Mouse (Mus musculus) A20 (cell line): ENCODE data around the gene Dmd.

Source experiments
- DNase-seq: peaks from one replicate; pipeline ENCODE4 v3.0.0-alpha.2; 2011; ENCODE audit warnings: low read depth, low spot score

Dmd gene

DNA sequence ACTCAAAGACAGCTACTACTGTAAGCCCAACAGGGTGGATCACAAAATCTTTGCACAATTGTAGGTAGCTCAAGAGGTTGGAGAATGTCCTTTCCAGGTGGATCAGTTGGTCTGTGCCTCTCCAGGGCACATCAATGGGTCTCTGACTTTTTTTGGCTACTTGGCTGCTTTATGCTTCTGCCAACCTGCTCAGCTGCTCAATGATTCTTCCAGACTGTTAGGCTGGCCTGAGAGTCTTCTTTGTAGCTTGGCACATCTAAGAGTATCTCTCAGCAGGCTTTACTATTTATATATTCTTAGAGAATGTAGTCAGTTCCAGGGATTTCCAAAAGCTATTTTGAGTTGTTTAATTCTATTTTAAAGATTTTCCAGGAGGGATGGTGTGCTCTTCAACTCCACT, 1416.3 kb downstream of the Dmd start:
- no peak for DNase-seq

DNA sequence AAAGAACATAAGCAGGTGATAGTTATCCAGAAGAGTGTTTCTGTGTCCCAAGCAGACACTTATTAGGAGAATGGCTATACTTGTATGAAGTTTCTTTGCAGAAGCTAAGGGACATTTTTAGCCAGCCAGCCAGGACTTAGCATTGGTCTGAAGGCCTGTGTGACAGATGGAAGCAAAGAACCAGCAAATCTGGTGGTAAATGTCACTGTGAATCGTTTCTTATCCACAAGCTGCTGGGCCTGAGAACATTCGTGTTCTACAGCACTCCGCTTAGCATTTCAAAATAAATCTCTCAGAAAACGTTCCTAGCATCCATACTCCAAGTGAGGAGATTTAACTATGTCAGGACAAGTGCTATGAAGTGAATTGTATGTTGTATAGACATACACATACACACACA, 1486.9 kb downstream of the Dmd start:
- DNase-seq, result no peak

DNA sequence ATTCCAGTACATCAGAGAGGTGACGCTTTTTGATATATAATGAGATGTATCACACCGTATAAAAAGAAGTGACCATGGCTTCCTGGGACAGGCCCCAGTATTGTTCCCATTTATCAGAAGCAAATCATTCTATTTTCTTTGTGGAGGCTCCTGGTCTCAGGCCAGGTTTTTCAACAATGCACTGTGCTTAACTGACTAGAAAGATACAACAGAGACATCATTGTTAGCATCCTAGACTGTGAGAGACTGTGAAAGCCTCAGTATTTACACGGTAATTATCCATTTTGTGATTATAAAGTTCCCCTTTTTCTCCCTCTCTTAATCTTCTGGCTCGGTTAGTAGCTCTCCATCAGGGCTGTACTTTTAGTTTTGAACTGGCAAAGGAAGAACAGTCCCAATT, 1487.9 kb downstream of the Dmd start:
- no peak for DNase-seq

DNA sequence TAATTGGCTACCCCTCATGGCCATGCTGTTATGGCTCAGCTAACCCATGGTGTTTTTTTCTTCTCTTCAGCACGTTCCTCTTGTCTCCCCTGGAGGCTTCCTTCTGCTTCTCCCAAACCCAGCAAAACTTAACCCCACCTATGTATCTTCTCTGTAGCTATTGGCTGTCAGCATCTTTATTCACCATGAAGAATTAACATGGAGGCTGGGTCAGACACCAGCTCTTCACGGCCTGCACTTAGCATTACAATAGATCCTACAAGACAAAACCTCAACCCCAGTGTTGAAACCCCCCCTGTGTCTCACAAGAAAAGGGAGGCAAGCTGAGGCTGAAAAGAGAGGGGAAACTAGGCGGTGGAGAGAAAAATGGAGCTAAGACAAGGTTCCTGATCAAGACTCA, 1494.3 kb downstream of the Dmd start:
- DNase-seq, result no peak

DNA sequence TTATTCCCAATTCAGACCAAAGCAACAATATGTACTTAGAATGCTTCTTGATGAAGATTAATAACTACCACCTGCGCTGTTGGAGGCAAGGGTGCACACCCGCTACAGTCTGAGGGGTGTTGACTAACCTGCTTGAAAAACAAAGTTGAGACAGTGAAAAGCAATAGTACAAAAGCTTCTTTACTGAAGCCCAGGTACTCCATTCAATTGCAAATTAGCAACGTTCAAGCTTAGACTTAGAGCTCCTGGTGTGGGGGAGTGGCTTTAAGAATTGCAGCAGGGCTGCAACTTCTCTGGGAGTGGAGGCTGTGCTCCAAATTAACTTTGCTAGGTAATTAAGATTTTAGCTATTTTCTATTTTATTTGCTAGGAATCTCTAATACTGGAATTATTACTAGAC, 1495.3 kb downstream of the Dmd start:
- DNase-seq, result no peak

DNA sequence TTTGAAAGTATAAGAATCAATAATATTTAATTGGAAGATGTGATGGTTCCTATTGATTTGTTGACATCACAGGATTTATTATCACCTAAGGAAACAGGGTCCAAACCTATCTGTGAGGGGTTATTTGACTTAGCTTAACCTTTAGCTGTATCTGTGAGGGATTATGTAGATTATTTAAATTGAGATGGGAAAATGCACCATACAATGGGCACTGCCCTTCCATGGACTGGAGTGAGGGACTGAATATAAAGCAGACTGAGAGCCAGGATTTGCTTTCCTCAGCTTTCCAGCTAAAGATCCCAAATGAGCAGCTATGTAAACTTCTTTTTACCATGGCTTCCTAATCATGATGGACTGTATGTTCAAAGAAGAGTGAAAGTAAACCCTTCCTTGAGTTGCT, 1496.0 kb downstream of the Dmd start:
- no peak for DNase-seq

DNA sequence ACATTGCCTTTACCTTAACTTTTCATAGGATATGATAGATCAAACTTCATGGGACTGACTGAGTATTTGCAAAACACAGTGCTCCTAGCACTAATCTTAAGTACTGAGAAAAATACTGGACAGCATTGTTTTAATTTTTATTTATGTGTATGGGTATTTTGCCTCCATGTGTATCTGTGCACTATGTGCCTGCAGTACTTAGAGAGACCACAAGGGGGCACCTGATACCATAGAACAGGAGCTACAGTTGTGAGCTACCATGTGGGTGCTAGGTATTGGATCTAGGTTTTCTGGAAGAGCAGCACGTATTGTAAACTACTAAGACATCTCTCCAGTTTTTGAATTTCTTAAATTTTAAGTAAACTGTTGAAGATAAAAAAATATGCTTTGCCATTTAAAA, 1505.8 kb downstream of the Dmd start:
- peak; percentile 45 for DNase-seq

DNA sequence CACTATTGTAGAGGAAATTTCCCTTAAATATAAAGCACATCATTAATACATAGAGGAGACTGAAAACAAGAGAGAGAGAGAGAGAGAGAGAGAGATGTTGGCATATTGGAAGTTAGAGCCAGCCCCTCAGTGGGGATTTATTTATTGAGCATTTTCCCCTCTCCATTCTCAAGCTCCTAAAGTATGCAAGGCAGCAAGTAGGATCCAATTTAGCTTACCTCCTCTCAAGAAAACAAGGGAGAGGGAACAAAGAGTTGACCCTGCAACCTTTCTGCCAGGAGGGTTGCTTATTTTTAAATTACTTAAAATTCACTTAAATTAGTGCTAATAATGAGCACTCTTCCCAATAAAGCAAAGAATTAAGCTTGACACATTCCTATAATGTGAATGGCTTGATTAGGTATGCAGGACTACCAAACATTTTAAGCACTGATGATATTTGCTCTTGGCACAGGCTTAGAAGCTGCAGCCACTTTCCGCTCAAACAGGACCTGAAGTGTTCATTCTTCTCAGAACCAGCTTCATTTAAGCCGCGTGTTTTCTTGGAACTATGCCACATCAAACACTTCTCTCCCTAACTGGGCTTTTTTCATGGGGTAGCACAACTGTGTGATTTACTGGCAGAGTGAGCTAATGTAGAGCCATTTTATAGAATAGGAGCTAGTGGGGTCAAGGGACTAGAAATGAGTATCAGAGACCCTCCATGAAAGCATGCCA, 1566.1 kb downstream of the Dmd start:
- no peak for DNase-seq

DNA sequence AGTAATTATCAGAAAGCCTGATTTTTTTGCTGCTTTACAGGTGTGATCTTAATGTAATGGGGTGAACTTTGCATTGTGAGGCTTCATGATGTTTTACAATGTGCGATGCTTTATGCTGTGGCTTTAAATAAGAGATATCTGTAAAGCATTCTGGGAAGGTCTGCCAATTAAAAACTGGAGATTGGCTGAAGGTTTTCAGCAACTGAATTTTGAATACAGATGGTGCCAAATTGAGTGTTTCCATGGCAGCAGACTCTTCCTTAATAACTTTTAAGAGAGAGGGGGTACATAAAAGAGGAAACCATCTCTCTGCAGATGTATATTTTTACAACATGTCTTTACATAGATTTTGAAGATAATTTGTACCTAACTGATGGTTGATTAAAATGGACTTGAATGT, 1603.3 kb downstream of the Dmd start:
- no peak for DNase-seq

DNA sequence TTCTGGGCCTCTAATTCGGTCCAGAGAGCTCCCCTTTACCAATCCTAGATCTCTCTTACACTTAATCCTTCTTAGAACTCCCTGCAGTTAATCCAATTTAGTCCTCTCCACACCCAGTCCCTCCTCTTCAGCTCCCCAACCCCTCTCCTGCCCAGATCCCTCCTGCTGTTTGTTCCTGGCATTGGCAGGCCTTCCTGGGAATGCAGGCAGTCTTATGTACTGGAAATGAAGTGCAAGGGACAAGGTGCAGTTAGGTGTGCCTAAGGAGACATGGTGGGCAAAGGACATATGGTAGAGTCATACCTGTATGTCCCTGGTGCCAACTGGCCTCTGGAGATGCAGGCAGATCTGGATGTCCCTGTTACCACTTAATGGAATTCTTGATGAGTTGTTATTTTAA, 1604.8 kb downstream of the Dmd start:
- DNase-seq, result no peak

DNA sequence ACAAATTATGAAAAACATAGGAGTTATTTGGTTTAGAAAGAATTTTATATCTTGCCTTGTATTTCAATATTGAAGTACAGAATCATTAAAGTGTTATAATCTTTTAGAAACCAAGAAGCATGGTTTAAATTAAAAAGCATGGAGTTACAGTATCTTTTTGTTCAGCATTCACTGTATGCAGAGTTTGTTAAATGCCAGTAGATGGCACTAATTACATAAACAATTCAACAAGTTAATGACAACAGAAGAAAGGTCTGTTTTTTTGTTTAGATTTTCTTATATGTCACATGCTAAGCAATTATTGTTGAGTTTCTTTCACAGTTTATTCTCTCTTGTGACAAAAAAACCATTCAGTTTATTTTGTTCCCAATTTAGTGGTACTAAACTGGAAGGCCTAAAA, 1649.8 kb downstream of the Dmd start:
- no peak for DNase-seq

DNA sequence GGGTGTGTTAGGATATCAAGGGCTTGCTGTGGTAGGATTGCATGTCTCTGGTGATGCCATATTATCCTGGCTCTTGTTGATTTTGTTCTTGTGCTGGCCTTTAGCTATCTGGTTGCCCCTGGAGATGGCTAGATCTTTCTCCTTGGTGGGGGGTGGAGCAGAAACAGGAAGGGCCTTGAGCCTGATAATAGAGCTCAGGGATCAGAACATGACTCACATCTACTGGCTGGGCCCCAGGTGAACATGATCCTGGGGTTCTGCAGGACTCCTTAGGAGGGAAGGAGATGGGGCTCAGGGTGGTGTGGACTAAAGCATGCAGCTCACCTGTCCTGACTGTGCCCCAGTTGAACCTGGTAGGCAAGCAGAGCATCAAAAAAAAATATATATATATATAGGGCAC, 1691.8 kb downstream of the Dmd start:
- no peak for DNase-seq

DNA sequence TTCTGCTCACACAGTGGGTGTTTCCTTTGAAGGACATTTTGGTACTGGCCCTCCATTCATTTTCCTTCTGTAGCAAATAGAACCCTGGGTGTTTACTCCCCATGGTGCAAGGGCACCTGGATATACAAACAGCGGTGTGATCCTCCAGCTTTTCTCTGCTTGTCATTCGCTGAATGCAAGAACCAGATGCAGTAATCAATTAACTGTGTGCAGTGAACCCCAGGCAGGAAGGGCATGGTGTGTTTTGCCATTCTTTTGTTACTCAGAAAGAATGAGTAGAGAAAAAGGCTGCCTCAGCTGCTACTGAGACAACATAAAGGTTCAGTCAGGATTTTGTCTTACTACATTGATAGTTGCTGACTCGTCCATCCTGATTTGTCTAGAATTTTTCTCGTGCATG, 1799.0 kb downstream of the Dmd start:
- DNase-seq, result no peak

DNA sequence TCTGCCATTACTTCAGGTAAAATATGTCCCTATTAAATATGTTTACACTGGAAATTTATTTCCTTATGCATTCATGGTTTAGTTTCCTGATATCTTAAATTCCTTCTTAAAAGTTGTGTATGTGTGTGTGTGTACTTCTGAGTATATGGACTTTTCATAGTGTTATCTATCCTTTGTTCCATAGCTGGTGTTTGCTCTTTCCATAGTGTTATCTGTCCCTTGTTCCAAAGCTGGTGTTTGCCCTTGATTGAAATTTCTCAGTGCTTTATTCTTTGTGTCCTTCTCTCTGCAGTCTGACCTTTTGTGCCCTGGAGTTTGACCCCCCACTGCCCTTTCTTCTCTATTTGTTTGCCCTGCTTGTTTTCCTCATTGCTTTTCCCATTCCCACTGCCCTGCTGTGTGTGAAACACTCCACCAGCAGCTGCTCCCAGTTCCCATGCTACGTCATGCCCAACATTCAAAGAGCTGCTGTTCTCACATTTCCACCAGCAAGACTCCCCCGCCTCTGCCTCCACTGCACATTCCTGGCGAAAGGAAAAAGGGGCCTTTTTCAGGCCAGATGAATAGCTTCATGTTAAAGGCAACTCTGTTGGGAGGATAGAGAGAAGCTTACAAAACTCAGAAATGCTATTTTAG, 1911.5 kb downstream of the Dmd start:
- no peak for DNase-seq

DNA sequence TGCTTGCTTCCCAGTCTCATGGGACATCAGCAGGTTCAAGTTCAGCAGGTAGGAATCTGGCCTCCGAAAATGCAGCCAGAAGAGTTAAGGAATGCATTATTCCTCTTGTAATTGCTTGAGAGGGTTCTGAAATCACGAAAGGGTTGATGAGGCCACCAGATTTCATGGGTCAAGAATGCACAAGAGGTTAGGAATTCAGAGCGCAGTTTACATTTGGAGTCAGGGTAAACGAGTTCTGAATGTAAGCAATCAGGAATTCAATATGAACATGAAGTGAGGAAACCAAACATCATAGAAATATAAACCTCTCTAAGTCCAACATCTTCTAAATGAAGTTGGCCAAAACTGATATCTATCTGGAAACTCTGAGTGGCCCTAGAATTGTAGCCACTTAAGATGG, 1924.4 kb downstream of the Dmd start:
- no peak for DNase-seq

DNA sequence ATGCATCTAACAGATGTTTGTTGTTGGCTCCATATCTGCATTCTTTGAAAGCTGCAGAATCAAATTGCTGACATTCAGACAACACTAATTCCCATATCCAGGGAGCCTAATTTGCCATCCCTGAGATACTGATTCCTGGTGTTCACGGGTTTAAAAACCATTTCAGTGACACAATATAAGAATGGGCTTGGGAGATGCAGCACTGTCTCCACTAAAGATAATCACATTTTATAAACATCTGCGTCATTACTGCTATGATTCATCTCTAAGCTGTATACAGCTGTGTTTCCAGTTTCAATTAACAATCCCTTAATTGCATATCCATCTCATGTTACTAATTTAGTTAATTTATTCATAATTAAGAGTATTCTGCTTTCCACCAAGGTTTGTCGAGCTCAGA, 1929.5 kb downstream of the Dmd start:
- no peak for DNase-seq

DNA sequence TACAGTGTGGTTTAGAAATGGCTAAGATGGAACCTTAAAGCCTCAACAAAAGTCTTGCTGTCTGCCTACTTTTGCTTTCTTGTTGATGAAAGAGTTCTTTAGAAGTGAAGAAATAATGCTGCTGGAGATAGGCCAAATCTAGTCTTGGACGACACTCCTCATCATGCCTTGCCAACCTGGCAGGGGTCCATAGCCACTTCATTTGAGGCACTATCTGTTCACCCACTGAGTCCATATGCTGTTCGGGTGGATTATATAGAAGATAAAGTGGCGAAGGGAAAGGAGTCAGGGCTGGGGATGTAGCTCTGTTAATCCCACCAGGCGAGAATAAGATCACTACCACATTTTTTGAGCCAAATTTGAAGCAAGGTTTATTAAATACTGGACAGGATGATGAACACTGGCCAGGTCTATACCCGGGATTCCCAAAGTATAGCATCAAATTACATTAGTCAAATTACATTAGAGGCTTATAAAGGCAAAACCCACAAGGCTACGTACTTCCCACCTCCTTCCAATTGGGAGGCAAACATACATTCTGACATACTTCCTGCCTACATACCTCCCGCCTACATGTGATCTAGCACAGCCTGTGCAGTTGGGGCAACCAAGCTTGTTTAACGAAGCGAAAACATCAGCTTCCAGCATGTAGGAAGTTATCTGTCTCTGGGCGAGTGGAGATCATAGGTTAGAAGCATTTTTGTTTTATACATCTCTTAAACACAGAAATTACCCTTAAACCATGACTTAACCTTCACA, 1984.2 kb downstream of the Dmd start:
- no peak for DNase-seq

DNA sequence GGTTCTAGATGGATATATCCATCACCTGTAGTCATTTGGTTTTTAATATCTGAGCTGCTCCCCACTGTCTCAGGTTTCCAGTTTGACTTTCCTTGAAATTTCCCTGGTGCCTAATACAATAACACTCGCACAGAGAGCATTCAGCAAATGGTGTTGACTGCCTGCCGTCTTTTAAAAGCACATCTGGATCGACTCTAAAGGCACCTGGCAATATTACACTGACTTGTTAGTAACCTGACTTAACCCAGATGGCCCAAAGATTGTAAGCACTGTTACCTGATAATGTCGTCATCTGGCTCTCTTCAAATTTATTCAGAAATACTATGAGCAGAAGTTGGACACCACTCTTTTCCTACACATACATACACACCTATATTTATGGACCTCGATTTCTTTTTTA, 2011.9 kb downstream of the Dmd start:
- DNase-seq, result no peak

DNA sequence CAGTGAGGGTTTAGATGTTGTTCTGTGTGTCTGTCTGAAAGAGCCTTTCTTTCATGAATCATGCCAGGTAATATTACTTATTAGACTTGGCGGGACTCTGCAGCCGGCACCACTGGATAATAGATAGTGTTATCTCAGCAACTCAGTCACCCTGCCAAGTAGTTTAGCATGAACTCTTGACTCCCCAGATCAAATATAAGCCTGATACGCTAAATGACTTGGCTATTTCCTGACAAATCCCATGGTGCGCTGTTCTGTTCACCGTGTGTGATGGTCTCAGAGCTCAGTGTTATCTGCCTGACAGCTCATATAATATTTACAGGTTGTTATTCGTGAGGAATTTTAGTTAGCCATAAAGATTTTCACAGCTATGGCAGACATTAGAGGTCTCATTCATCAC, 2012.3 kb downstream of the Dmd start:
- no peak for DNase-seq

DNA sequence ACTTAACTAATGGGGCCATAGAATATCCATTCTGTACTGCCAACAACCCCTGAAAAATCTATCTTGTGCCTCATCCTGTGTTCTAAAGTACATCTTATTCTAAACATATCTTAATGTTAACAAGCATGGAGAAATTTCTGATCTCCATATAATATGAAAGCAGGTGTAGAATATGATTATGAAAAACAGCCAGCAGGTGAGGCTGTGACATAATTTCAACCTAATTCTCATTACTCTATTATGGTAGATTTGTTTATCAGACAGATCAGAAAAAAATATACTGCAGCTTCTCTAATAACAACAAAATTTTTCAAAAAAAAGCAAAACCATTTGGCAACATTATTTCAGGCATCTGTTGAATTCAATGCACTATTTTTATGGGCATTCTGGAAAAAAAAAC, 2059.6 kb downstream of the Dmd start:
- DNase-seq, result no peak

DNA sequence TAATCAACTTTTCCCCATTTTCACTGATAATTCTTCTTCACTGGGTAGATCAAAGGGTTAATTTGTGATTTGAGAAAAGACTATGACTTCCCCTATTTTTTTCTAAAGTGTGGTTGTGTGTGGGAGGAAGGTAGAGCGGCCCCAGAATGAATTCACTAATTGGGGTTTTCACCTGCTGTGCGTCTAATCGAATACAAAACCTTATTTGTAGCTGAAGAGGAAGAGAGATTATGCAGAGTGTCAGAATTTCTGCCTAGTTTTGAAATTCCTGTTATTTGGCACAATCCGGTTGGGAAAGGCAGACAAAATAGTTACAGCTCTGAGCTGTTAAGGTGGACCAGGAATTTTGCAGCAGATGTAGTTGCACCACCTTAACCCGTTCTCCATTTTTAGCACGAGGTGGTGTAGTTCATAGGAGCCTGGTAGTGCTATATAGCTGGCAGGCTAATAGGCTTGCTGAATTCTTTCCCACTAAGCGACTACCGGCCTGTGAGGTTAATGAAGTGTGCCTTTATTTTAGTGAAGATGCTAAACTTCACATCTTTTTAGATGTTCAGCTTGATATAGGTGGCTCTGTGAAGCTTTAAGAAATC, 2092.9 kb downstream of the Dmd start:
- peak; percentile 57 for DNase-seq

DNA sequence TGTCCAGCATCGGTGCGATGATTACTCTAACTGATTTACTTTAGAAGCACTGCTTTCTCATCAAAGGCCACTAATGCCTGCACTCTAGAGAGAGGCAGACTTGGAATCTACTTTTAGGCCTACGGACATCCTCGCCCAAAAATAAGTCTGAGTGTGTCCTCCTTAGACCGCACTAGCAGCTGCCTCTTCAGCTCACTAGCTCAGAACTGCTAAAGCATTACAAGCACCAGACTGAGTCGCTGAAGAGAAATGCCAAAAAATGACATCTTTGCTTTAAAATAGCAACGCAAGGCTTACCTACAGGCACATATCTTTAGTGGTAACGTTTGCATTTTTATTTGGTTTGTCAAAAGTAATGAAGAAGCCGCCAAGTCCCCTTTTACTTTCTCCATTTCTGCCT, 2098.0 kb downstream of the Dmd start:
- peak; percentile 12 for DNase-seq
